Mouse (Mus musculus): ENCODE measurements around the gene Anapc15-ps. TPM values are rescaled to one million over a fixed set of nuclear protein-coding genes. Genes with fewer than 3 reads are reported as not detected.

Anapc15-ps gene
- polyA plus RNA-seq, 1 experiment: not detected

- Histone ChIP-seq H3K27ac (ENCODE audit: insufficient read depth, low read length) (no peak overlapping the region), H3K36me3 (ENCODE audit: control insufficient read depth, insufficient read depth, low read length) (no peaks in the 10 kb centered on the region), H3K4me1 (ENCODE audit: control insufficient read depth, insufficient read depth, insufficient read length) (no peaks in the 10 kb centered on the region), H3K4me3 (ENCODE audit: extremely low read depth, insufficient read depth, insufficient read length) (no peak overlapping the region), H3K27me3 (ENCODE audit: control insufficient read depth, insufficient read depth, low read length) (no peaks in the 10 kb centered on the region)
- TF ChIP-seq POLR2A (IDR thresholded peaks at IDR 0.05; ENCODE audit: low read depth, low read length) (no peak), CTCF (IDR thresholded peaks at IDR 0.05; ENCODE audit: extremely low read depth, insufficient read depth, insufficient read length, insufficient replicate concordance) (no peak)
- no peak for DNase-seq (ENCODE audit: low read depth in 1 of 2, low spot score in 2 of 2)
- WGBS: 95% methylated on average over 11 of the region's 11 CpGs
Observed at GRCm38 (mm10) chr10:95648326-95648888, 24.8 kb downstream of the Anapc15-ps start.

GRCm38 (mm10) chr10:95647128-95647527 lies 26.1 kb downstream of the Anapc15-ps start:
- no peak for DNase-seq (ENCODE audit: low read depth in 1 of 2, low spot score in 2 of 2)
- Histone ChIP-seq H3K4me3 (ENCODE audit: extremely low read depth, insufficient read depth, insufficient read length) (no peak overlapping the region), H3K27ac (ENCODE audit: insufficient read depth, low read length) (no peak overlapping the region), H3K27me3 (ENCODE audit: control insufficient read depth, insufficient read depth, low read length) (no peaks in the 10 kb centered on the region), H3K36me3 (ENCODE audit: control insufficient read depth, insufficient read depth, low read length) (no peaks in the 10 kb centered on the region), H3K4me1 (ENCODE audit: control insufficient read depth, insufficient read depth, insufficient read length) (no peaks in the 10 kb centered on the region)
- WGBS: 45% methylated on average over 9 of the region's 9 CpGs
- TF ChIP-seq CTCF (IDR thresholded peaks at IDR 0.05; ENCODE audit: extremely low read depth, insufficient read depth, insufficient read length, insufficient replicate concordance): no peak
- TF ChIP-seq POLR2A (IDR thresholded peaks at IDR 0.05; ENCODE audit: low read depth, low read length): no peak

- WGBS: 93% methylated on average over 10 of the region's 10 CpGs
- DNase-seq (ENCODE audit: low read depth in 1 of 2, low spot score in 2 of 2): no peak
- H3K4me1 ChIP-seq (ENCODE audit: control insufficient read depth, insufficient read depth, insufficient read length): no peaks in the 10 kb centered on the region
- no peaks in the 10 kb centered on the region for H3K27me3 ChIP-seq (ENCODE audit: control insufficient read depth, insufficient read depth, low read length)
- no peak overlapping the region for H3K4me3 ChIP-seq (ENCODE audit: extremely low read depth, insufficient read depth, insufficient read length)
- H3K36me3 ChIP-seq (ENCODE audit: control insufficient read depth, insufficient read depth, low read length): no peaks in the 10 kb centered on the region
- TF ChIP-seq POLR2A (IDR thresholded peaks at IDR 0.05; ENCODE audit: low read depth, low read length) (no peak), CTCF (IDR thresholded peaks at IDR 0.05; ENCODE audit: extremely low read depth, insufficient read depth, insufficient read length, insufficient replicate concordance) (no peak)
- no peak overlapping the region for H3K27ac ChIP-seq (ENCODE audit: insufficient read depth, low read length)
Observed at GRCm38 (mm10) chr10:95646576-95646975, 26.7 kb downstream of the Anapc15-ps start.

- no peak for DNase-seq (ENCODE audit: low read depth in 1 of 2, low spot score in 2 of 2)
- H3K4me1 ChIP-seq (ENCODE audit: control insufficient read depth, insufficient read depth, insufficient read length): no peaks in the 10 kb centered on the region
Observed at GRCm38 (mm10) chr10:95643696-95644360, 29.4 kb downstream of the Anapc15-ps start.

GRCm38 (mm10) chr10:95643042-95643441 lies 30.2 kb downstream of the Anapc15-ps start:
- no peaks in the 10 kb centered on the region for H3K27me3 ChIP-seq (ENCODE audit: control insufficient read depth, insufficient read depth, low read length)
- no peak overlapping the region for H3K4me3 ChIP-seq (ENCODE audit: extremely low read depth, insufficient read depth, insufficient read length)
- no peak overlapping the region for H3K27ac ChIP-seq (ENCODE audit: insufficient read depth, low read length)
- TF ChIP-seq CTCF (IDR thresholded peaks at IDR 0.05; ENCODE audit: extremely low read depth, insufficient read depth, insufficient read length, insufficient replicate concordance) (no peak), POLR2A (IDR thresholded peaks at IDR 0.05; ENCODE audit: low read depth, low read length) (no peak)
- DNase-seq (ENCODE audit: low read depth in 1 of 2, low spot score in 2 of 2): no peak
- WGBS: 63% methylated on average over 5 of the region's 5 CpGs
- no peaks in the 10 kb centered on the region for H3K36me3 ChIP-seq (ENCODE audit: control insufficient read depth, insufficient read depth, low read length)
- H3K4me1 ChIP-seq (ENCODE audit: control insufficient read depth, insufficient read depth, insufficient read length): no peaks in the 10 kb centered on the region

More at GRCm38 (mm10) chr10:95643696-95644360, 29.4 kb downstream of the Anapc15-ps start:
- TF ChIP-seq CTCF (IDR thresholded peaks at IDR 0.05; ENCODE audit: extremely low read depth, insufficient read depth, insufficient read length, insufficient replicate concordance): no peak
- no peak for TF ChIP-seq POLR2A (IDR thresholded peaks at IDR 0.05; ENCODE audit: low read depth, low read length)
- WGBS: 61% methylated on average over 6 of the region's 6 CpGs
- Histone ChIP-seq H3K4me3 (ENCODE audit: extremely low read depth, insufficient read depth, insufficient read length) (no peak overlapping the region), H3K36me3 (ENCODE audit: control insufficient read depth, insufficient read depth, low read length) (no peaks in the 10 kb centered on the region), H3K27ac (ENCODE audit: insufficient read depth, low read length) (no peak overlapping the region), H3K27me3 (ENCODE audit: control insufficient read depth, insufficient read depth, low read length) (no peaks in the 10 kb centered on the region)

- no peaks in the 10 kb centered on the region for H3K27me3 ChIP-seq (ENCODE audit: control insufficient read depth, insufficient read depth, low read length)
- no peak overlapping the region for H3K27ac ChIP-seq (ENCODE audit: insufficient read depth, low read length)
- no peaks in the 10 kb centered on the region for H3K36me3 ChIP-seq (ENCODE audit: control insufficient read depth, insufficient read depth, low read length)
- no peak for DNase-seq (ENCODE audit: low read depth in 1 of 2, low spot score in 2 of 2)
- TF ChIP-seq CTCF (IDR thresholded peaks at IDR 0.05; ENCODE audit: extremely low read depth, insufficient read depth, insufficient read length, insufficient replicate concordance) (no peak), POLR2A (IDR thresholded peaks at IDR 0.05; ENCODE audit: low read depth, low read length) (no peak)
- H3K4me1 ChIP-seq (ENCODE audit: control insufficient read depth, insufficient read depth, insufficient read length): no peaks in the 10 kb centered on the region
- 90% methylated on average over 5 of the region's 5 CpGs for WGBS
- H3K4me3 ChIP-seq (ENCODE audit: extremely low read depth, insufficient read depth, insufficient read length): no peak overlapping the region
Observed at GRCm38 (mm10) chr10:95641335-95641734, 31.9 kb downstream of the Anapc15-ps start.

GRCm38 (mm10) chr10:95639429-95639828 lies 33.8 kb downstream of the Anapc15-ps start:
- WGBS: 90% methylated on average over 5 of the region's 5 CpGs
- DNase-seq (ENCODE audit: low read depth in 1 of 2, low spot score in 2 of 2): no peak
- Histone ChIP-seq H3K27ac (ENCODE audit: insufficient read depth, low read length) (no peak overlapping the region), H3K4me3 (ENCODE audit: extremely low read depth, insufficient read depth, insufficient read length) (no peak overlapping the region), H3K36me3 (ENCODE audit: control insufficient read depth, insufficient read depth, low read length) (no peaks in the 10 kb centered on the region), H3K4me1 (ENCODE audit: control insufficient read depth, insufficient read depth, insufficient read length) (no peaks in the 10 kb centered on the region), H3K27me3 (ENCODE audit: control insufficient read depth, insufficient read depth, low read length) (no peaks in the 10 kb centered on the region)
- TF ChIP-seq CTCF (IDR thresholded peaks at IDR 0.05; ENCODE audit: extremely low read depth, insufficient read depth, insufficient read length, insufficient replicate concordance): no peak
- TF ChIP-seq POLR2A (IDR thresholded peaks at IDR 0.05; ENCODE audit: low read depth, low read length): no peak

Data from spleen, adult 2 months (tissue).